Mouse (Mus musculus): ENCODE results near the gene Wwp2. TPM values are rescaled to one million over a fixed set of nuclear protein-coding genes. Genes with fewer than 3 reads are reported as not detected.

The Wwp2 gene
- polyA plus RNA-seq, 1 experiment from 2014 or later: 41.2 TPM

DNA sequence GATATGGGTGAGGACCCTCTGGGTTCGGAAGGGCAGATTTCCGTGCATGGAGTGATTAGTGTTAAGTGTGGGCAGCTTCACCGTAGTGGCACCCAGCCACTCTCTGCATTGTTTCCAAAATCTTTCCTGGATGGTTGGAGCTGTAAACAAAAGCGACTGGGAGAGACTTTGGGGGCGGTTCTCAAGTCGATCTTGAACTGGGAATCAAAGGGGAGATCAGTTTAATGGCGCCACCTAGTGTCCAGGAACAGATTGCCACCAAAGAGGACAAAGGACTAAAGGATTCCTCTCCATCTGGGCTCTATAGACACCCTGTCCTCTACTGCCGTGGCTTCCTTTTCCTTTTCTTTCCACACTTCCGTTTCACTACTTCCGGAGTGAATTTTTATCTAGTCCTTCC lies 140.5 kb downstream of the Wwp2 start:
- peak; percentile 78 for ATAC-seq (ENCODE audit: low read depth)
- Histone ChIP-seq H3K4me1 (replicated peaks) (peaks cover 4% of the 10 kb centered on the region; the same call in 1 of the 2 replicates), H3K4me2 (peak overlapping the region; percentile 47), H3K27ac (replicated peaks) (no peak overlapping the region; the same call in 1 of the 2 replicates), H3K27me3 (no peaks in the 10 kb centered on the region), H3K36me3 (peaks cover 41% of the 10 kb centered on the region), H3K9ac (peak overlapping the region; percentile 58), H3K9me3 (no peaks in the 10 kb centered on the region), H3K4me3 (no peak overlapping the region)
- 9% methylated on average over 10 of the region's 10 CpGs for WGBS

DNA sequence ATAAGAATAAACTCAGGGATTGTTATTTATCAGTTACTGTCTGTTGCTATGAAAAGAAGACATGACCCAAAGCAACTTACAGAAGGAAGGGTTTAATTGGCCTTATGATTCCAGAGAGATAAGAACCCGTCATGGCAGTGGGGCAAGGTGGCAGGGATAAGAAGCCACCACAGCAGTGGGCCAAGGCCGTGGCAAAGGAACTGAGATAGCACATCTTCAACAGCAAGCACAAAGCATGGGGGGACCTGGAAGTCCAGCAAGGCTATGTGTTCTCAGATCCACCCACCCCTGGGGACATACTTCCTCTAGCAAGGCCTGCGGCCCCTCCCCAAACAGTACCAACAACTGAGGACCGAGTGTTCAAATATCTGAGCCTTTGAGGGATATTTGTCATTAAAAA lies 141.5 kb downstream of the Wwp2 start:
- Histone ChIP-seq H3K27me3 (no peaks in the 10 kb centered on the region), H3K27ac (replicated peaks) (no peak overlapping the region), H3K9ac (no peak overlapping the region), H3K36me3 (peaks cover 51% of the 10 kb centered on the region), H3K4me3 (no peak overlapping the region), H3K4me2 (no peak overlapping the region), H3K4me1 (replicated peaks) (peaks cover 4% of the 10 kb centered on the region; the same call in 1 of the 2 replicates), H3K9me3 (no peaks in the 10 kb centered on the region)
- WGBS: 94% methylated on average over 4 of the region's 4 CpGs
- no peak for ATAC-seq (ENCODE audit: low read depth)

DNA sequence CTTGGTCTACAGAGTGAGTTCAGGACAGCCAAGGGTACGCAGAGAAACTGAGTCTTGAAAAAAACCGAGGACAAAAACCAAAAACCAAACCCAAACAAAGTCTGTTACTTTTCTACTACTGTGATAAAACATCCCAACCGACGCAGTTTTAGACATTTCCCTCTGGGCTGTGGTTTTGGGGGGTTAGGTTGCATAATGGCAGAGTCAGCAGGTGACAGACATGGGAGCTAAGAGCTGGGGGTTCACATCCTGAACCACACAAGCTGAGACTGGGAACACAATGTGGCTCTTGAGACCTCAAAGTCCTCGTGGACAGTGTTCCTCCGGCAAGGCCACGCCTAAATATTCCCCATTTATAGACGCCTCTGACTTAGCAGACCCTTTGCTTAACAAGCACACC lies 142.0 kb downstream of the Wwp2 start:
- H3K36me3 ChIP-seq: peaks cover 56% of the 10 kb centered on the region
- H3K9ac ChIP-seq: no peak overlapping the region
- no peak overlapping the region for H3K4me2 ChIP-seq
- no peak overlapping the region for H3K4me3 ChIP-seq
- peaks cover 4% of the 10 kb centered on the region; the same call in 1 of the 2 replicates for H3K4me1 ChIP-seq (replicated peaks)
- H3K9me3 ChIP-seq: no peaks in the 10 kb centered on the region
- no peak overlapping the region for H3K27ac ChIP-seq (replicated peaks)
- whole genome bisulfite sequencing: 92% methylated on average over 8 of the region's 8 CpGs
- ATAC-seq (ENCODE audit: low read depth): no peak
- no peaks in the 10 kb centered on the region for H3K27me3 ChIP-seq

DNA sequence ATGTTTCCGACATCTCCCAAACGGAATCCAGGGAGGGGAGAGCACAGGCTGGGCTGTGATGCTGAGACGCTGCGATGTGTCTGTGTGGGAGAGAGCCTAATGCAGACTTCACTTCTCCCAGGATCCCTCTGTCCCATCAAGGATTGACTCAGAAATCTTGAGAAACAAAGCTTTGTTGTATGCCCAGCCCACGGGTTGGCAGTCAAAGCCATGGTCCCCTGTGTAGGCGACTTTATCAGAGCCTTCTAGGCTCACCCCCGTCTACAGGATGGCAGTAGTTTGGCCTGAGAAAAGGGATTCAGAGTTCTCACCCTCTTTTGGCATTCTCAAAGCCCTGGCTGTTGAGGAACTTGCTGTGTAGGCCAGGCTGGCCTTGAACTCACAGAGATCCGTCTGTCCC lies 142.4 kb downstream of the Wwp2 start:
- no peaks in the 10 kb centered on the region for H3K9me3 ChIP-seq
- no peak overlapping the region for H3K9ac ChIP-seq
- ATAC-seq (ENCODE audit: low read depth): no peak
- 86% methylated on average over 8 of the region's 8 CpGs for WGBS
- H3K27ac ChIP-seq (replicated peaks): no peak overlapping the region
- no peak overlapping the region for H3K4me3 ChIP-seq
- peaks cover 4% of the 10 kb centered on the region; the same call in 1 of the 2 replicates for H3K4me1 ChIP-seq (replicated peaks)
- no peak overlapping the region for H3K4me2 ChIP-seq
- no peaks in the 10 kb centered on the region for H3K27me3 ChIP-seq
- H3K36me3 ChIP-seq: peaks cover 60% of the 10 kb centered on the region

DNA sequence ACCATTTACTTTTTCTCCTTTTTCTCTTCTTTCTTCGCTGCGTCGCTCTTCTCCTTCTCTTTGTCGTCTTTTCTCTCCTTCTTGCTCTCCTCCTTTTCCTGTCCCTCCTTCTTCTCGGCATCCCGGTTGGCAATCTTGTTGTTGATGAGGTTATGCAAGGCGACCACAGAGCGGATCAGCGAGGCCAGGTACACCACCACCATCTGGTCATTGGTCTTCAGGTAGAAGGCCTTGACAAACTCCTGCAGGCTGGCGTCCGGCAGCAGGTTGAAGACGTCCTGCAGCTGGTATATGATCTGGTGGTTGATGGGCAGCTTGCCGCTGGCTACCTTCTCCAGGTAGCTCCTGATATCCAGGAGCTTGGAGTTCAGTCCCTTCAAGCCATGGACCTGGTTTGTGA lies 144.7 kb downstream of the Wwp2 start:
- peaks cover 83% of the 10 kb centered on the region for H3K36me3 ChIP-seq
- H3K9ac ChIP-seq: no peak overlapping the region
- WGBS: 94% methylated on average over 13 of the region's 13 CpGs
- H3K27me3 ChIP-seq: no peaks in the 10 kb centered on the region
- ATAC-seq (ENCODE audit: low read depth): no peak
- no peaks in the 10 kb centered on the region for H3K9me3 ChIP-seq
- peaks cover 6% of the 10 kb centered on the region for H3K4me1 ChIP-seq (replicated peaks)
- no peak overlapping the region for H3K27ac ChIP-seq (replicated peaks)
- H3K4me3 ChIP-seq: no peak overlapping the region
- no peak overlapping the region for H3K4me2 ChIP-seq

GRCm38 (mm10) chr8:107581536-107581935 lies 145.4 kb downstream of the Wwp2 start:
- Histone ChIP-seq H3K4me1 (replicated peaks) (peaks cover 10% of the 10 kb centered on the region), H3K27me3 (no peaks in the 10 kb centered on the region), H3K4me2 (no peak overlapping the region), H3K4me3 (no peak overlapping the region), H3K27ac (replicated peaks) (no peak overlapping the region), H3K36me3 (peaks cover 86% of the 10 kb centered on the region), H3K9me3 (no peaks in the 10 kb centered on the region), H3K9ac (no peak overlapping the region)
- WGBS: 98% methylated on average over 4 of the region's 4 CpGs
- no peak for ATAC-seq (ENCODE audit: low read depth)

DNA sequence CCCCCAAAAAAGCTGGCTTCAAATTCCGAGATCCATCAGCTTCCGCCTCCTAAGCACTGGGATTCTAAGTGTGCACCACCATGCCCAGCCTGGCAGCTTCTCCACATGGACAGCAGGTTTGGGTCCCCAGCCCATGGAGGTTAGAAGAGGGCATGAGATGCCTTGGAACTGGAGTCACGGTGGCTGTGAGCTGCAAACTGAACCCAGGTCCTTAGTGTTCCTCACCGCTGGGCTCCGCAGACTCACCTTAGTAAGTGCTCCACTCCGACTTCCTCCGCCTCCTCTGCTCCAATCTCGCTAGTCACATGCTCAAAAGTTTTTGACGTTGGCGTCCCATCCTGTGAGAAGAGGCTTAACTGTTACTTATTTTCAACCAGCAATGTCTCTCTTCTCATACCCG lies 146.0 kb downstream of the Wwp2 start:
- WGBS: 94% methylated on average over 11 of the region's 11 CpGs

DNA sequence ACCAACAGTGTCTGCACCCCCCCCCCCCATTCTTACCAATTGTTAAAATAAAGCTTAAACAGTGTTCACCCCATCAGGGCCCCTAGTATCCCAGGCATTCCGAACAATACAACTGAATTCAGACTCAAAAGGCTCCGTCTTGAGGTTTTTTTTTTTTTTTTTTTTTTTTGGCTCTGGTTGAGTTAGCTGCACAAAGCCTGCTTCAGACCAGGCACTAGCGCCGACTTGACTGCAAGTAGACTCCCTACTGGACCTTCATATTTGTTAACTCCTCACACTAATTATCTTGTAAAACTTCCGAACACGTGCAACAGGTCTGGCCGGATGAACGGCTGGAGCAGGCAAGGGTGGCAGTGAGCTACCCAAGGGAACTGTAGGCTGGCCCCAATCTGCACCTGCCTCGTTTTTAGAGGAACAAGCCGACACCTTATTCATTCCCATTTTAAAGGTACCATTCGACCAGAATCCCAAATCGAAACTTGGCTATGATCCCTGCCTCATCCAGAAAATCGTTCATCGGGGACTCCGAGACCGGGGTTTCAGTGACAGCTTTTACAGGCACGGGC lies 151.3 kb downstream of the Wwp2 start:
- Histone ChIP-seq H3K4me2 (peak overlapping the region; percentile 94), H3K4me1 (replicated peaks) (peaks cover 20% of the 10 kb centered on the region), H3K9me3 (no peaks in the 10 kb centered on the region), H3K4me3 (peak overlapping the region; percentile 97), H3K27ac (replicated peaks) (peak overlapping the region; percentile 90), H3K36me3 (peaks cover 37% of the 10 kb centered on the region), H3K9ac (peak overlapping the region; percentile 92), H3K27me3 (no peaks in the 10 kb centered on the region)
- WGBS: under 1% methylated on average over 17 of the region's 17 CpGs
- ATAC-seq (ENCODE audit: low read depth): peak; percentile 48

More for the DNA sequence above, 146.0 kb downstream of the Wwp2 start:
- no peaks in the 10 kb centered on the region for H3K9me3 ChIP-seq
- no peak overlapping the region for H3K9ac ChIP-seq
- H3K4me2 ChIP-seq: no peak overlapping the region
- peaks cover 86% of the 10 kb centered on the region for H3K36me3 ChIP-seq
- H3K27ac ChIP-seq (replicated peaks): no peak overlapping the region
- no peaks in the 10 kb centered on the region for H3K27me3 ChIP-seq
- ATAC-seq (ENCODE audit: low read depth): no peak
- peaks cover 15% of the 10 kb centered on the region for H3K4me1 ChIP-seq (replicated peaks)
- no peak overlapping the region for H3K4me3 ChIP-seq

- Histone ChIP-seq H3K9ac (peak within 1 kb of the TSS; percentile 92), H3K9me3 (no peaks in the 10 kb centered on the region), H3K4me2 (peak within 1 kb of the TSS; percentile 94), H3K36me3 (peaks cover 30% of the 10 kb centered on the region), H3K27ac (replicated peaks) (peak within 1 kb of the TSS; percentile 90), H3K27me3 (no peaks in the 10 kb centered on the region), H3K4me3 (peak within 1 kb of the TSS; percentile 97), H3K4me1 (replicated peaks) (peaks cover 20% of the 10 kb centered on the region)
- ATAC-seq (ENCODE audit: low read depth): peak; percentile 95
- 1% methylated on average over 60 of the region's 65 CpGs for WGBS
Measured at GRCm38 (mm10) chr8:107587995-107588780, 152.0 kb downstream of the Wwp2 start, which contains the start of gene Psmd7. Gene Psmd7, minus strand, starts transcription at chr8:107588464.

DNA sequence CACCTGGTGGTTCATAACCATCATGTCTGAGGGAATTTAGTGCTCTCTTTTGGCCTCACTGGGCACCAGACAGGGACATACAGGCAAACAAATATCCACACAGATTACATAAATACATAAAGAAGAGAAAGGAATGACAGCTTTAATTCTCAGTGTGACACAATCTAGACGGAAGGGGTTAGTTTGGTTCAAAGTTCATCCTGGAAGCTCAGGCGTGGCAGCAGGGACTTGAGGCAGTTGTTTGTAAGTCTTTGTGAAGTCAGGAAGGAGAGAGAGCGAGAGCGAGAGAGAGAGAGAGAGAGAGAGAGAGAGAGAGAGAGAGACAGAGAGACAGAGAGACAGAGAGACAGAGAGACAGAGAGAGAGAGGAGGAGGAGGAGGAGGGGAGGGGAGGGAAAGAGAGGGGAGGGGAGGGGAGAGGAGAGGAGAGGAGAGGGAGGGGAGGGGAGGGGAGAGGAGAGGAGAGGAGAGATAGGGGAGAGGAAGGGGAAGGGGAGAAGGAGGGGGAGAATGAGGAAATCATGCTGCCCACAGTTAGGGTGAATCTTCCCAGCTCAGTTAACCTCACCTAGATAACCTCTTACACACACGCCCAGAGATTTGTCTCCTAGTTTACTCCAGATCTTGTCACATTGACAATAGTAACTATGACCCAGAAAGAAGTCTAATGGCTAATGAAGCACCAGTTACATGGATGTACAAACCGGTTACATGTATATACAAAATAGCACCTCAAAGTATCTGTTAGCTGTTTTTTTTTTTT lies 158.0 kb downstream of the Wwp2 start:
- 72% methylated on average over 6 of the region's 6 CpGs for WGBS
- no peaks in the 10 kb centered on the region for H3K4me1 ChIP-seq (replicated peaks)
- no peaks in the 10 kb centered on the region for H3K9me3 ChIP-seq
- ATAC-seq (ENCODE audit: low read depth): no peak
- no peak overlapping the region for H3K4me3 ChIP-seq
- H3K4me2 ChIP-seq: no peak overlapping the region
- no peaks in the 10 kb centered on the region for H3K27me3 ChIP-seq
- no peak overlapping the region for H3K27ac ChIP-seq (replicated peaks)
- H3K9ac ChIP-seq: no peak overlapping the region
- H3K36me3 ChIP-seq: no peaks in the 10 kb centered on the region

- Histone ChIP-seq H3K36me3 (no peaks in the 10 kb centered on the region), H3K4me3 (no peak overlapping the region), H3K4me2 (no peak overlapping the region), H3K27ac (replicated peaks) (no peak overlapping the region), H3K9ac (no peak overlapping the region), H3K4me1 (replicated peaks) (no peaks in the 10 kb centered on the region), H3K27me3 (no peaks in the 10 kb centered on the region), H3K9me3 (no peaks in the 10 kb centered on the region)
- ATAC-seq (ENCODE audit: low read depth): no peak
- WGBS: 34% methylated on average over 6 of the region's 6 CpGs
Measured at GRCm38 (mm10) chr8:107594817-107595216, 158.7 kb downstream of the Wwp2 start.

- H3K9ac ChIP-seq: no peak overlapping the region
- 74% methylated on average over 1 of the region's 1 CpGs for WGBS
- no peak overlapping the region for H3K4me3 ChIP-seq
- no peak for ATAC-seq (ENCODE audit: low read depth)
- no peaks in the 10 kb centered on the region for H3K27me3 ChIP-seq
- H3K9me3 ChIP-seq: no peaks in the 10 kb centered on the region
- H3K36me3 ChIP-seq: no peaks in the 10 kb centered on the region
- H3K4me1 ChIP-seq (replicated peaks): no peaks in the 10 kb centered on the region
- no peak overlapping the region for H3K27ac ChIP-seq (replicated peaks)
- H3K4me2 ChIP-seq: no peak overlapping the region
Measured at GRCm38 (mm10) chr8:107597731-107598130, 161.6 kb downstream of the Wwp2 start.

All from neural tube, embryonic 13.5 days (tissue).